Mouse (Mus musculus): ENCODE measurements at regions not wholly inside any gene's neighbourhood (a gene's known extent, or its start where the extent isn't known, plus 50 kb on each side); places are given as distances from the start of the nearest gene placed in this dataset.

DNA sequence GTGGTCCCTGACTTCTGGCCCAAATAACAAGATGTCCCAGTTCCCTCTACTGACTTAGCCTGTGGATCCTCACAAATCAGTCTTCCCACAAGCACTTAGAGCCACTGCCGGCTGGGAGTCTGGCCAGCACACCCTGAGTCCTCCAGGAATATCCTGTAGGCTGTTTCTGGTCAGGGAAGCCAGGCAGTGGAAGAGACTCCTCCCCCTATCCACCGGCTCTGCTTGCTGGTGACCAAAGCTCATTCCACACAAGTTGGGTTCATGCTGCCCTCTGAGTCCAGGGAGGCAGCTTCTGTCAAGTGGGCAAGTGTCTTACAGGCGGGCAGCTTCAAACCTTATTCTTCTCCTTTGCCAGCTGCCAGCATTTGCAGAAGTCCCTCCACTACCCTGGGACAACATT lies 252.1 kb downstream of the Ptpru start:
- no peak for DNase-seq (ENCODE audit: low read depth)

DNA sequence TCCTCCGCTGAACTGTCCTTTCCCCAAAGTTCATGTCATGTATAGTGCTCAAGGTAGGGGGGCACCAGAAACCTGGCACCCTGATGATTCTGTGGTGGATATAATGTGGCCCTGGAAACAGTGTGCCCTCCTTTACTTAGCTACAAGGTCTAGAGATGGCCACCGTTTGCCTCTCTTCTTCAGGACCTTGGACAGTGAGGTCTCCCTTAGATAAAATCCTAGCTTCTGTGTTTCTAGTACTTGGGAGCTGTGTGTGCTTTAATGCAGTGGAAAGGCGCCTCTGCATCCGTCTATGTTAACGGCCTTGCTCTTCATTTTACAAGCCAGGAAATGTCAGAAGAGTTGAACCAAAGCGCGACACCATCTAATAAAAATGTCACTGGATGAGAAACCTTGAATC lies 250.6 kb downstream of the Ptpru start:
- no peak for DNase-seq (ENCODE audit: low read depth)

DNA sequence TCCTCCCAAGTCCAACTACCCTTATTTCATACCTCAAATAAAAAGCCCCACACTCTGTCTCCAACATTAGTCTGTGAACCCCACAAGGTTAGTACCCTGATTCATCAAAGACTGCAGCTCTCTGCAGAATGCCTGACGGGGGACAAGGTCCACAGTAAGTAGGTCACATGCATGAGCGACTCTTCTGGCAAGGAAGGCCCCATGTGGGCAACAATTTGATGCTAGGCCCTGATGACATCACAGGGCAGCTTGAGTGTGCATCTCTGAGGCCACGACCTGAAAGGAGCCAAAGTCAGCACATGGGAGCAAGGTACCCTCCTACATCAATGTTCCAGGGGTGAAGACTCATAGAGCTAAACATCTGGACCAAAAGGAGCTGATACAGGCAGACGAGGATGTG lies 248.0 kb downstream of the Ptpru start:
- no peak for DNase-seq (ENCODE audit: low read depth)

DNA sequence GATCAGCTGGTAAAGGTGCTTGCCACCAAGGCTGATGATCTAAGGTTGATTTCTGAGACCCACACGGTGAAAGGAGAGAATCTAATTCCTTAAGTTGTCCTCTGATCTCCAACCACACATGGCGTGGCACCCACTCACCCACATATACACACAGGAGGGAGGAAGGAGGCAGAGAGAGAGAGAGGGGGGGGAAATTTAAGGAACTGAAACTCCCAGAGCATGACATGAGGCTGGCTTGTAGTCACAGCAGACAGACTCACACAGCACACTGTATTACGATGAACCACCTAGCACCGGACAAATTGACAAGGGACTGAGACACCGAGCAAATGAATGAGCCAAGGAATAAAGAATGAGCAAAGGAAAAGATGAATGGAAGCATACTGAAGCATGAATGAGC lies 246.6 kb downstream of the Ptpru start:
- no peak for DNase-seq (ENCODE audit: low read depth)

DNA sequence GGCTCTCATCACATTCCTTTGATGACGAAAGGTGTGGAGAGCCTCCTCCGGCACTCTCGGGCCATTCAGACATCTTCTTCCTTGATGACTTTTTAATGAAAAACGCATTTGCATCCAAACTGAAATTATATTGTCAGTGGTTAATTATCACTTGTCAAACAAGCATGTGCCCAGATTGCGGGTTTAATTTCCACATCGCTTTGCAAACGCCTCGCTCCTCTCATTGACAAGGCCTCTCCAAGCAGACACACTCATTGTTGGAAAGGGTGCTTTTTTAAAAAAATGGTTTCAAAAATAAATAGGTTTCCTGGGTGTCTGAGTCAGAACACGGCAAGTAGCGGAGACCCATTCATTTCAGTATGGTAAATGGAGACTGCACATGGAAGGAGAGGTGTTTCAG lies 240.1 kb downstream of the Ptpru start:
- DNase-seq (ENCODE audit: low read depth), result no peak

DNA sequence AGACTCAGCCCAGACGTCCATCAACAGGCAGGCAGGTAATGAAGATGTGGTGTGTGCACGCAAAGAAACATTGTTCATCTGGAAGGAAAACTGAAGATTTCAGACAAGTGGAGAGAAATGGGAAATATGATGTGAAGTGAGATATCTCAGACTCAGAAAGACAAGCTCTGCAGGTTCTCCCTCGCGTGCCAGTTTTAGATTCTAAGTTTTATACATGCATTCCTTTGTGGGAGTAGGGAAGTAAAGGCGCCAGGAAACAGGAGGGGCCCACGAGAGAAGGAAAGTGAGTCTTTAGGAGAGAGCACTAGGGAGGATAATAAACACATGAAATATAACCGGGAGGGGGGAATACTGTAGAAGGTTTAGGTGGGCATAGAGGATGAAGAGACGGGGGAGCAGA lies 223.7 kb downstream of the Ptpru start:
- no peak for DNase-seq (ENCODE audit: low read depth)

DNA sequence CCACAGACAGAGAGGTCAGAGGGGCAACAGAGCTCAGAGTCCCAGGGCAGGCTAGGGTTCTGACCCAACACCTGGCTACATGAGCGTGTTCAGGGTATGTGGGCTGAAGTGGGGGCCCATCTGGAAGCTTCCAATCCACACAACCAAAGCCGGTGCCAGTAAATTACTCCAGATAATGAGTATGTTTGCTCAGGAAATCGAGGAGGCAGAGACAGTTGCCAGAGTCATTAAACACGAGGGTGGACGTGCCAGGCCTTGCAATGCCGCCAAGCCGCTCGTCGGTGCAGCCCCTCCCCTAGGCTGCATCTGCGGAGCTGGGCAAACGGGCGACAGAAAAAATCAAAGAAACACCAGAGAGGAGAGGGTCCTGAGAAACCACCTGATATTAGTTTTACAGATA lies 222.5 kb downstream of the Ptpru start:
- no peak for DNase-seq (ENCODE audit: low read depth)

DNA sequence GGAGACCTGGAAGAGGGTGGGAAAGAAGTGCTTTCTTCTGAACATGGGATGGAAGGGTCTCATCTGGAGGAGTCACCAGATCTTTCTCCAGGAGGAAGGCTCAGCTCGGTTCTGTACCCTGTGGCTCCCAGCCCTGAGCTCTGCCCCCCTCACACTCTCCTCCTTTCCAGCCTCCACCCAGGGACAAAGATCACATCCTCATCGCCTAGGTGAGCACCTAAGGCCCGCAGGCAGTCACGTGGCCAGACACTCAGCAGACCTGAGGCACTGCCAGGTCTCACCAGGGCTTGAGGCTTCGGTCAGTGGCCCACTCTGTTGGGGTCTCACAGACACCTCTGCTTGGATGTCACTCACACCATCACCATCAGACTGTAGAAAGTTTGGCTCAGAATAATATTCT lies 200.0 kb downstream of the Ptpru start:
- no peak for DNase-seq (ENCODE audit: low read depth)

DNA sequence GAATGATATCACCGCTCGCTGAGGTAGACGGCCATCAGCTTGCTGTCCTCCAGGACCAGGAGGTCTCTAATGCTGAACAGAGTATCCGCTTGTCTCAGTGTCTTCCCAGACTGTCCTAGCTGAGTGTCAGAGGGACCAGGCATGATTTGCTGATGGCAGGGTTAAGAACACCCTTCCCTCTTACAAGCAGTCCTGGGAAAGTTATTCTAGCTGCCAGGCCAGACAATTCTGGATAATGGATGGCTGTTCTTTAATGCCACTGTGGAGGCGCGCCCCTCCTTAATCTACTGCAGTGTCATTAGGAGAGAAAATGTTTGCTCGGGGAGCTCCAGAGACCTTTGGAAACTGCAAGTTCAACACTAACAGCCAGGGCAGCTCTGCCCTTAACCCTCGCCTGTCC lies 182.1 kb downstream of the Ptpru start:
- no peak for DNase-seq (ENCODE audit: low read depth)

DNA sequence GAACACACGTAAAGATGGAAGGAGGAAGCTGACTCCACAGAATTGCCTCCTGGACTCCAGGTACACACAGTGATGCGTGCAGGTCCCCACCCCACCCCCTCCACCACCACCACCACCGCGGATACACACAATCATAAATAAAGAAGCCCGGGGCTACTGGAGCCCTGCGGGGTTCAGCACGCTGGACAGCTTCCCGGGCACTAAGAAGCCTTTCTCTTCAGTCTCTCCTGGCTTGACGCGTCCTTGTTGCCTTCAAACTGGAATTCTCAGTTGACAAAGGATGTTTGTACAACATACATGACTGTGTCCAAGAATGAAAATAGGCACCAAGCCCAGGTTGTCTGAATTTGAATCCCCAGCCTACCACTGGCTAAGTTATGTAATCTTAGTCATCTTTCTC lies 180.2 kb downstream of the Ptpru start:
- no peak for DNase-seq (ENCODE audit: low read depth)

DNA sequence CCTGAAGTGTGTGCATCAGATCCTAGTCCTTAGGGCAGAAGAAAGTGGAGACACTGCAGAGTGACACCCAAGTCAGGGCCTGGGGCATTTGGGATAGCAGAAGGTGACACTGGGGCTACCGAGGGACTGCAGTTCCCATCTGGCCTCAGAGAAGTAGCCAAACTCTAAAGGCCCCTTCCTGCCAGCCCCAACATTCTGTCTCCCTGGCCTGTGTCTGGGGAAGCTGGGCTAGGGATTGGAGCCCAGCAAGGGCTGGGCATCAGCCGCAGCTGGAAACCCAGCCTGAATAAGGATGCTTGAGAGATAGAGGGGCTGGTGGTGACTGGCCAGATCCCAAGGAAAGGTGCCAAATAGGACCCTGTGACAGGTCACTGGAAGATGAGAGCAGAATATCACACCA lies 177.2 kb downstream of the Ptpru start:
- no peak for DNase-seq (ENCODE audit: low read depth)

DNA sequence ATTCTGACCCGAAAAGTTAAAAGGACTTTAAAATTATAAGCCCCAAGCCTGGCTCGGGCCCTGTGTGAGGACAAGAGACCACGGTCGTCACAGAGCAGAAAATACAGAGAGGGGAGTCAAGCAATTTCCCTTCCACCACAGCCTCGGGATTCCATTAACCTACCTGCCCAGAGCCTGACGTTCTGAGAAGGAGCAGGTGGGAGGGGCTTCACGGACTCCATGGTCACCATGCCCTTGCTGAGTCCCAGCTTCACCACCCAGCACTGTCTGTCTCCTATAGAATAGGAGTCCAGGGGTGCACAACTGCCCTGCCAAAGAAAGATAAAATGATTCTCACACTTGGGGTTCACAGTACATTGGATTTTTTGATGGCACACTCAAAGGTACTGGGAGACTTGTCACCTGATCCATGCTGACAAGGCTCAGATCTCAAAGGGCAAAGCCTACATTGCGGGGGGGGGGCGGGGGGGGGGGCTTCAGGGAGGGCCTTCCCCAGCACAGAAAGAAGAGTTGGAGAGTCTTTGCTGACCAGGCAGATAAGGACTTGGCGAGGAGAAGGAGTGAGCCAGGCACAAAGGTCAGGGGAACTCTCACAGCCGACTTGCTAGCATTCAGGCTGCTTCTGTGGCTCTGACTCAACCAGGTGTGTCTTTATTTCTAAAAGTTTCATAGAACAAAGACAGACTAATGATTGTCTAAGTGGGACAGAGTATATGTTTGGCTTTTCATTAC lies 166.1 kb downstream of the Ptpru start:
- no peak for DNase-seq (ENCODE audit: low read depth)

DNA sequence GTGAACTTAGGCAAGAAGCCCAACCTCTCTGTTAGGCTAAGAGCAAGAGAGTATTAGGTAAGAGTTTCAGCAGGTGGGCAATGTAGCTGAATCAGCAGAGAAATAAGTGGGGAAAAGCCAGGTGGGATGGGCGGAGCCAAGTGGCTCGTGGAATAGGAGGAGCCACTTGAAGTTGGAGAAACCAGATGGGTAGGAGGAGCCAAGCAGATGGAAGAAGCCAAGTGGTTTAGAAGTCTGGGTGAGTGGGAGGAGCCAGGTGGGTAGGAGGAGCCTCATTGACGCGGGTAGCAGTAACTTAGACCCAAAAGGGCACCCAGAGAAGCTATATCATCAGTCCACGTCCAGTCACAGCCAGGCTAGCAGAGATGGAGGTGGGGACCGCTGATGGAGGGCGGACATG lies 160.1 kb downstream of the Ptpru start:
- no peak for DNase-seq (ENCODE audit: low read depth)

DNA sequence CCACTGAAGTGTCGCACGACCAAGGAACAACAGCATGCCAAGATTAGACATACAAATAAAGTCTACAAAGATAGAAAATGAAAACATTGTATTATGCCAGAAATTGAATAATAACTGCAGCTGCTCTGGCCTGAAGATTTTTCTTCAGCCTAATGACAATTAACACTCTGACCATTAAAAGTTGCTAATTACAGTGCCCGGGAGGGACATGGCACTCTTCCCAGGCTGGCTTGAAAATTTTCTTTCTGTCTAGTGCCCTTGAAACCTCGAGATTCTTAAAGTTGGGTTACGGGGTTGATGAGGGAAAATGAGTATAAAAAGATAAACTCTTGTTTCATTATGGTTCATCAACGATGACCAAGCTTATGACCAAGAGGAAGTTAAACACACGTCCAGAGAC lies 154.9 kb downstream of the Ptpru start:
- no peak for DNase-seq (ENCODE audit: low read depth)

DNA sequence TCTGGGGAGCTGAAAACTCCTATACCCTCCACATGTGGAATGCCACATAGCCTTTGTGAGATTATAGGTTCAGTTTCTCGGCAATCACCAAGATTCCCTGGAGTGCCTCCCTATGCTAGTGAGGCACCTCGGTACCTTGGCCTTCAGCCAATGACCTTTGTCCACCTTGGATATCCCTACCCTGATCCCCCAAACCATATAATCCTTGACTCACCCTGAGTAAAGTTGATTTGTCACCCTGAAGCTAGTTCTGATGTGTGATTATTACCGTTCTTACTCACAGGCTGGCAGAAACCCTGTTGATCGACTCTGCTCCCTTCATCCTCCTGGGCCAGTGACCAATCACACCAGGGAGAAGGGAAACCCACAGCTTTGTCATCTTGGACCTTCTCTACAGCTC lies 152.5 kb downstream of the Ptpru start:
- DNase-seq (ENCODE audit: low read depth), result no peak

DNA sequence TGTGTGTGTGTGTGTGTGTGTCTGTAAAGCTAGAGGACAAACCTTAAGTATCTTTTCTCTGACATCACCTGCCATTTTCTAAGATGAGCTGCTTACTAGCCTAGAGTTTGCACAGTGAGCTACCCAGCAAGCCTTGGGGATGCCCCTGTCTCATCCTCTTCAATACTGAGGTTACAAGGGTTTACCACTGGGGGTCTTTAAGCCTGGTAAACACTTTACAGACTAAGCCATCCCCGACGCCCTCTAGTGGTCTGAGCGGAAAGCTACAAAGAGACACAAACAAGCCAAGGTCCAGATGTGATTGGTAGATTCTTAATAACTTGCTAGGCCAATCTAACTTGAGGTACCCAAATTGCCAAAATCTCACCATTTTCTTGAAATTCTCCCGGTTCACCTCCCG lies 143.9 kb downstream of the Ptpru start:
- DNase-seq (ENCODE audit: low read depth), result no peak

DNA sequence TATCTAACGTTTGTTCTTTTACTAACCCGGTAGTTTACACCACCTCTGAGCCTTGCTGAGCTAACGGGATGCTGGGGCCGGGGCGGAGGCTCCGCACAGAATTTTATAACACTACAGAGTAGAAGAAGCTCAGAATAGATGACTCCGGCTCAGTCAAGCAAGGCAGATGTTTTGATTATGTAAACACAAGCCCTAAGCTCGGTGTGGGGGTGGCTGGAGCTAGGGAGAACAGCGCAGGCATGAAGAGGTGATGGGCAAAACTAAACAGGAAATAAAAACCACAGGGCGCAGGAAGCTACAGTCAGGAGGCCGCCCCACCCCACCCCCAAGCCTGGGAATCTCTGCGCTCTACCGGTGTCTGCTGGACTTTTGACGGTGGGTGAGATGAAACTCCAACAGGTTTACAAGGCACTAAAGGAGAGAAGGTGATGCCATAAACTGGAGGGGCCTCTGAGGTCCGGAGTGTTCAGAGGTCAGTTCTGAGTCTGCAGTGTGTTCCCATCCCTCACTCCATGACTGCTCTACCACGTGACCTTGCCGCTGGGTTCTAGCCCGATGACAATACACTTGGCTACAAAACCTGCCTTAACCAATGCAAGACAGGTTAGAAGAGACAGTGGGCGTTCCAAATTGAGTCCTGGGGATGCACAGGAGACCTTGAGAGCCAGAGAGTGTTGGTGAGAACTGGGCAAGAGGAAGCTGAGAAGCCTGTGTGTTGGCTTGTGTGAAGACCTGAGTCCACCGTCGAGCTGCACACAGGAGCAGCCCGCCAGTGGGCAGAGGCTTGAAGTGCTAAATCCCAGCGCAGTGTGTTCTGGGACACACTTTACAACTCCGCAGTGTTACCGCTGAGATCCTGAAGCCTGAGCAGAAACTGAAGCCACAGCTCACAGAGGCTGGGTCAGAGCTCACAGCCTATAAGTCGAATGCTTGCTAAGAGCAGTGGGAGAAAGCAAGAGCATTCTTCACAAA lies 141.9 kb downstream of the Ptpru start:
- DNase-seq (ENCODE audit: low read depth), result no peak
